Mouse (Mus musculus) midbrain, embryonic 16.5 days (tissue): Measurements from ENCODE around the gene Chad. TPM values are rescaled to one million over a fixed set of nuclear protein-coding genes. Genes with fewer than 3 reads are reported as not detected.

Experiments used
- ATAC-seq: fragments of 200-750 bp; cut with Nextera tagmentation; 2 replicates; pipeline ENCODE4 v1.8.0; 2017; ENCODE audit warnings: moderate TSS enrichment
- H3K27ac ChIP-seq: fragments of 300-500 bp; sonication (generic); 2 replicates; pipeline ENCODE4 v1.5.1; 2014; ENCODE audit warnings: mild to moderate bottlenecking, low read length, mixed read lengths
- H3K27me3 ChIP-seq: fragments of 300-500 bp; sonication (generic); 2 replicates; pipeline ENCODE4 v1.6.1; 2014; ENCODE audit warnings: low read depth, low read length, mixed read lengths; ENCODE audit not compliant: control insufficient read depth, insufficient read depth
- H3K36me3 ChIP-seq: fragments of 300-500 bp; sonication (generic); 2 replicates; pipeline ENCODE4 v1.6.1; 2014; ENCODE audit warnings: mild to moderate bottlenecking, low read length, moderate library complexity, mixed read lengths; ENCODE audit not compliant: control insufficient read depth, insufficient read depth
- H3K4me1 ChIP-seq: fragments of 300-500 bp; sonication (generic); 2 replicates; pipeline ENCODE4 v1.6.1; 2014; ENCODE audit warnings: mild to moderate bottlenecking, low read length, mixed read lengths; ENCODE audit not compliant: control insufficient read depth, insufficient read depth
- H3K4me2 ChIP-seq: fragments of 300-500 bp; sonication (generic); 2 replicates; pipeline ENCODE4 v1.6.1; 2014; ENCODE audit warnings: mild to moderate bottlenecking, low read length, mixed read lengths
- H3K4me3 ChIP-seq: fragments of 300-500 bp; sonication (generic); 2 replicates; pipeline ENCODE4 v1.5.1; 2014; ENCODE audit warnings: low read depth, mild to moderate bottlenecking, low read length, moderate library complexity, mixed read lengths
- H3K9ac ChIP-seq: fragments of 300-500 bp; sonication (generic); 2 replicates; pipeline ENCODE4 v1.6.1; 2014; ENCODE audit warnings: low read depth, low read length, mixed read lengths
- H3K9me3 ChIP-seq: fragments of 300-500 bp; sonication (generic); replicated peaks from 2 replicates; pipeline ENCODE4 v1.6.1; 2014; ENCODE audit warnings: mild to moderate bottlenecking, low read length, mixed read lengths; ENCODE audit not compliant: control insufficient read depth, poor library complexity, severe bottlenecking
- WGBS: fragments of 180-500 bp; shearing (Covaris S2); extraction: QIAGEN DNeasy Blood & Tissue Kit; methylation state at CpG from one replicate; pipeline ENCODE4 v1.1.7; 2014; 5-methylcytosine and 5-hydroxymethylcytosine counted together
- polyA plus RNA-seq: library from polyadenylated mRNA; unstranded; fragments of >200 nt; fragmentation: Nextera tagmentation; extraction: Ambion mirVana; gene quantifications from 2 replicates; pipeline ENCODE4 v1.2.1, GENCODE M21; 2015

Chad gene
- polyA plus RNA-seq, 1 experiment from 2014 or later = 0.43 TPM

- no peaks in the 10 kb centered on the region for H3K36me3 ChIP-seq
- peak; percentile 58 for ATAC-seq
- peaks cover 7% of the 10 kb centered on the region; the same call in 1 of the 2 replicates for H3K4me1 ChIP-seq
- H3K27ac ChIP-seq = no peak within 1 kb of the TSS
- peak within 1 kb of the TSS; percentile 71 for H3K4me2 ChIP-seq
- WGBS = 2% methylated on average over 47 of the region's 52 CpGs
- peaks cover 2% of the 10 kb centered on the region; the same call in 1 of the 2 replicates for H3K27me3 ChIP-seq
- no peaks in the 10 kb centered on the region for H3K9me3 ChIP-seq
- peak within 1 kb of the TSS; percentile 36 for H3K4me3 ChIP-seq
- H3K9ac ChIP-seq = peak within 1 kb of the TSS; percentile 33
Measured at GRCm38 (mm10) chr11:94601321-94602281, 36.8 kb downstream of the Chad start, which contains the start of gene Acsf2. TSS of gene Acsf2 (minus strand) at chr11:94601871.

- H3K4me2 ChIP-seq = no peak overlapping the region
- 71% methylated on average over 11 of the region's 11 CpGs for WGBS
- H3K9me3 ChIP-seq = no peaks in the 10 kb centered on the region
- H3K4me3 ChIP-seq = no peak overlapping the region
- no peak for ATAC-seq
- no peak overlapping the region for H3K27ac ChIP-seq
- no peak overlapping the region for H3K9ac ChIP-seq
- no peaks in the 10 kb centered on the region for H3K36me3 ChIP-seq
- peaks cover 7% of the 10 kb centered on the region; the same call in 1 of the 2 replicates for H3K4me1 ChIP-seq
- H3K27me3 ChIP-seq = peaks cover 2% of the 10 kb centered on the region; the same call in 1 of the 2 replicates
Measured at GRCm38 (mm10) chr11:94602356-94602955, 37.6 kb downstream of the Chad start.

- Histone ChIP-seq H3K4me2 (no peak overlapping the region), H3K27ac (no peak overlapping the region), H3K4me1 (no peaks in the 10 kb centered on the region), H3K9me3 (no peaks in the 10 kb centered on the region), H3K9ac (no peak overlapping the region), H3K27me3 (no peaks in the 10 kb centered on the region), H3K36me3 (no peaks in the 10 kb centered on the region), H3K4me3 (no peak overlapping the region)
- ATAC-seq = no peak
- 76% methylated on average over 4 of the region's 4 CpGs for WGBS
Measured at GRCm38 (mm10) chr11:94610744-94611740, 46.2 kb downstream of the Chad start.

- no peaks in the 10 kb centered on the region for H3K36me3 ChIP-seq
- H3K9me3 ChIP-seq = no peaks in the 10 kb centered on the region; the same call in 1 of the 2 replicates
- no peak overlapping the region for H3K4me3 ChIP-seq
- H3K27me3 ChIP-seq = no peaks in the 10 kb centered on the region
- 67% methylated on average over 4 of the region's 4 CpGs for WGBS
- H3K4me1 ChIP-seq = no peaks in the 10 kb centered on the region
- no peak for ATAC-seq
- H3K4me2 ChIP-seq = no peak overlapping the region
- H3K27ac ChIP-seq = no peak overlapping the region
- H3K9ac ChIP-seq = no peak overlapping the region
Measured at GRCm38 (mm10) chr11:94614603-94615002, 49.8 kb downstream of the Chad start.

GRCm38 (mm10) chr11:94615494-94615893, 50.6 kb downstream of the Chad start:
- Histone ChIP-seq H3K4me3 (no peak overlapping the region), H3K27ac (no peak overlapping the region), H3K4me1 (no peaks in the 10 kb centered on the region), H3K27me3 (no peaks in the 10 kb centered on the region), H3K4me2 (no peak overlapping the region), H3K9me3 (no peaks in the 10 kb centered on the region; the same call in 1 of the 2 replicates), H3K9ac (no peak overlapping the region), H3K36me3 (no peaks in the 10 kb centered on the region)
- ATAC-seq = no peak
- 16% methylated on average over 4 of the region's 4 CpGs for WGBS

GRCm38 (mm10) chr11:94617646-94618045, 52.8 kb downstream of the Chad start:
- Histone ChIP-seq H3K9me3 (no peaks in the 10 kb centered on the region; the same call in 1 of the 2 replicates), H3K4me1 (no peaks in the 10 kb centered on the region), H3K9ac (no peak overlapping the region), H3K27ac (no peak overlapping the region), H3K4me2 (no peak overlapping the region), H3K4me3 (no peak overlapping the region), H3K27me3 (no peaks in the 10 kb centered on the region), H3K36me3 (no peaks in the 10 kb centered on the region)
- 89% methylated on average over 2 of the region's 2 CpGs for WGBS
- no peak for ATAC-seq

Other genes starting within 250 kb of the Chad start
- 142 and 159 TPM in 2 replicates for gene Luc7l3, start 243.1 kb upstream of the Chad start, polyA plus RNA-seq
- gene Ankrd40, start 237.0 kb upstream of the Chad start, polyA plus RNA-seq = 8.5 and 10.2 TPM in 2 replicates
- 0.57 and 0.92 TPM in 2 replicates for gene Abcc3, start 172.1 kb upstream of the Chad start, polyA plus RNA-seq
- gene Cacna1g, start 90.8 kb upstream of the Chad start, polyA plus RNA-seq = 18.4 and 21.2 TPM in 2 replicates
- gene Spata20, start 78.9 kb upstream of the Chad start, polyA plus RNA-seq = 0.43 and 0.66 TPM in 2 replicates
- 0.43 and 0.57 TPM in 2 replicates for gene Epn3, start 65.1 kb upstream of the Chad start, polyA plus RNA-seq
- 4.9 and 5.6 TPM in 2 replicates for gene Mycbpap, start 43.3 kb upstream of the Chad start, polyA plus RNA-seq
- gene Rsad1, start 15.8 kb upstream of the Chad start, polyA plus RNA-seq = 9.4 and 11.4 TPM in 2 replicates
- gene Acsf2, start 36.8 kb downstream of the Chad start, polyA plus RNA-seq = 1.2 and 1.9 TPM in 2 replicates
- 151 and 158 TPM in 2 replicates for gene Lrrc59, start 64.7 kb downstream of the Chad start, polyA plus RNA-seq
- 126 and 134 TPM in 2 replicates for gene Mrpl27, start 88.7 kb downstream of the Chad start, polyA plus RNA-seq
- 2.2 and 2.9 TPM in 2 replicates for gene Eme1, start 88.9 kb downstream of the Chad start, polyA plus RNA-seq
- gene Xylt2, start 112.5 kb downstream of the Chad start, polyA plus RNA-seq = 11.6 and 11.8 TPM in 2 replicates
- gene Gm11541, start 139.5 kb downstream of the Chad start, polyA plus RNA-seq = not detected in 2 replicates
- 0.15 TPM in 1 of 2 replicates, not detected in the other for gene Cdc34b, start 176.7 kb downstream of the Chad start, polyA plus RNA-seq
- not detected in 2 replicates for gene Tmem92, start 217.7 kb downstream of the Chad start, polyA plus RNA-seq